Comparison of ENCODE assay signal across 27 mouse cellular contexts in the genomic region with DNA sequence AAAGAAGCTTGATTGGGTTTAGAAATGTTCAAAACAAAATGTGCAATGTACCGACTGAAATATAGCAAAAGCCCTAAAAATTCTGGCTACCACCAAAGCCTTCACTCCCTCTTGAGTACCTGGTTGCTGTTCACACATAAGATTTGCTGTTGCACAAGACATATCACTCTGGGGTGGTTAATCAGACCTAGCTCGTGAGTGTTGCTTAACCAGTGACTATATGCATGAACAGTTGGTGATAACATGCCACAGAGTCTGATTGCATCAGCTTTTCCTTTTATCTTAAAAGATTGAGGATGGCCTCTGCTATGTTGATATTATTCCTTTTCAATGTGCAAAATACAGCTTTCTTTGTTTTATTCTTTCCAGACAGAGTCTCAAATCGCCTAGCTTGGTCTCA.
"Had no signal": no experiment of that assay in that cellular context is flagged by ENCODE, and none has a peak within 500 bp of the region (broad histone marks: within the 10 kb centered on the region; RNA-seq: fewer than 3 reads in every experiment).

No protein-coding gene starts in this region.

- H3K4me1 ChIP-seq: heart, embryonic 13.5 days; heart, embryonic 15.5 days; hindbrain, embryonic 13.5 days; hindbrain, embryonic 15.5 days; kidney, embryonic 15.5 days; limb, embryonic 13.5 days; limb, embryonic 15.5 days; liver, embryonic 12.5 days had no signal

- H3K27me3 ChIP-seq: heart, embryonic 13.5 days; heart, embryonic 15.5 days; hindbrain, embryonic 13.5 days; hindbrain, embryonic 15.5 days; kidney, embryonic 15.5 days; limb, embryonic 13.5 days; limb, embryonic 15.5 days; liver, embryonic 12.5 days had no signal

- H3K36me3 ChIP-seq: heart, embryonic 13.5 days; heart, embryonic 15.5 days; hindbrain, embryonic 13.5 days; hindbrain, embryonic 15.5 days; kidney, embryonic 15.5 days; limb, embryonic 13.5 days; limb, embryonic 15.5 days; liver, embryonic 12.5 days had no signal

- H3K4me3 ChIP-seq: gastrocnemius, adult 2 months; heart, adult 2 months; heart, embryonic 13.5 days; heart, embryonic 15.5 days; hindbrain, embryonic 13.5 days; hindbrain, embryonic 15.5 days; kidney, embryonic 15.5 days; limb, embryonic 13.5 days; limb, embryonic 15.5 days; liver, embryonic 12.5 days had no signal

- DNase-seq: gastrocnemius, adult 2 months; gastrocnemius, postnatal 10 days; gastrocnemius, postnatal 25 days; heart, adult 11 months; heart, adult 2 months; heart, postnatal 14 days; heart, postnatal 36 days; kidney, adult 11 months; kidney, adult 2 months; kidney, adult 9 months; kidney, postnatal 14 days; kidney, postnatal 36 days; layer of hippocampus, adult 9-11 months; layer of hippocampus, postnatal 36 days; left cerebral cortex, postnatal 4 days had no signal

- ATAC-seq: hindbrain, postnatal 0 days; liver, embryonic 12.5 days had no signal

- H3K27ac ChIP-seq: gastrocnemius, adult 2 months; heart, adult 2 months; heart, embryonic 13.5 days; heart, embryonic 15.5 days; hindbrain, embryonic 13.5 days; hindbrain, embryonic 15.5 days; hindbrain, postnatal 0 days; kidney, embryonic 15.5 days; kidney, postnatal 0 days; limb, embryonic 13.5 days; limb, embryonic 15.5 days; liver, embryonic 12.5 days; liver, embryonic 14.5 days had no signal

- H3K9me3 ChIP-seq: heart, embryonic 13.5 days; heart, embryonic 15.5 days; hindbrain, embryonic 13.5 days; hindbrain, embryonic 15.5 days; kidney, embryonic 15.5 days; limb, embryonic 13.5 days; limb, embryonic 15.5 days; liver, embryonic 12.5 days had no signal

- H3K9ac ChIP-seq: heart, embryonic 13.5 days; heart, embryonic 15.5 days; hindbrain, embryonic 13.5 days; hindbrain, embryonic 15.5 days; kidney, embryonic 15.5 days; limb, embryonic 13.5 days; limb, embryonic 15.5 days; liver, embryonic 12.5 days; liver, embryonic 14.5 days had no signal

- H3K4me2 ChIP-seq: heart, embryonic 11.5 days; heart, embryonic 13.5 days; heart, embryonic 15.5 days; hindbrain, embryonic 13.5 days; hindbrain, embryonic 15.5 days; kidney, embryonic 15.5 days; limb, embryonic 13.5 days; limb, embryonic 15.5 days; liver, embryonic 12.5 days had no signal
